ENCODE assay signal across 14 mouse cellular contexts in genomic region chr10:20590100-20590499, GRCm38 (mm10).
DNase-seq lines count a peak whose midpoint lies in the region; ATAC-seq lines count a peak whose summit lies in the region.
"Had no signal": no experiment of that assay in that cellular context is flagged by ENCODE, and none has a peak within 500 bp of the region (broad histone marks: within the 10 kb centered on the region; RNA-seq: fewer than 3 reads in every experiment).

No protein-coding gene starts in this region.

- no peak overlapping the region for H3K4me2 ChIP-seq in embryonic facial prominence, embryonic 14.5 days (ENCODE audit: low read depth, low read length)
- H3K4me2 ChIP-seq in midbrain, embryonic 15.5 days = no peak overlapping the region
- H3K4me2 ChIP-seq: hindbrain, embryonic 15.5 days had no signal

- 0 out of 2 replicates have a peak overlapping the region, but pooled peaks have one; percentile 48 for H3K27ac ChIP-seq in embryonic facial prominence, embryonic 14.5 days (replicated peaks; ENCODE audit: low read depth, low read length)
- H3K27ac ChIP-seq in embryonic facial prominence, embryonic 10.5 days (replicated peaks) = no peak overlapping the region
- H3K27ac ChIP-seq in midbrain, embryonic 15.5 days = no peak overlapping the region
- H3K27ac ChIP-seq: layer of hippocampus, adult 2 months had no signal

- H3K27me3 ChIP-seq in embryonic facial prominence, embryonic 14.5 days (replicated peaks; ENCODE audit: control insufficient read depth, insufficient read depth, low read length) = no peaks in the 10 kb centered on the region
- no peaks in the 10 kb centered on the region for H3K27me3 ChIP-seq in embryonic facial prominence, embryonic 10.5 days (replicated peaks; ENCODE audit: low read depth, poor library complexity, severe bottlenecking)
- no peaks in the 10 kb centered on the region for H3K27me3 ChIP-seq in midbrain, embryonic 15.5 days (replicated peaks)
- H3K27me3 ChIP-seq: hindbrain, embryonic 15.5 days had no signal

- H3K9ac ChIP-seq in embryonic facial prominence, embryonic 14.5 days (ENCODE audit: low read depth, low read length) = no peak overlapping the region
- no peak overlapping the region for H3K9ac ChIP-seq in midbrain, embryonic 15.5 days
- H3K9ac ChIP-seq: hindbrain, embryonic 15.5 days had no signal

- peak; percentile 33; the same call in 1 of the 2 replicates for ATAC-seq in embryonic facial prominence, embryonic 14.5 days (ENCODE audit: low read depth)
- ATAC-seq in midbrain, embryonic 15.5 days (replicated peaks) = no peak

- no peaks in the 10 kb centered on the region for H3K9me3 ChIP-seq in embryonic facial prominence, embryonic 14.5 days (ENCODE audit: control insufficient read depth, low read length)
- H3K9me3 ChIP-seq in embryonic facial prominence, embryonic 10.5 days = no peaks in the 10 kb centered on the region
- H3K9me3 ChIP-seq in midbrain, embryonic 15.5 days = no peaks in the 10 kb centered on the region
- H3K9me3 ChIP-seq: hindbrain, embryonic 15.5 days; megakaryocyte, embryonic 14.5 days had no signal

- peaks cover 6% of the 10 kb centered on the region for H3K4me1 ChIP-seq in embryonic facial prominence, embryonic 14.5 days (ENCODE audit: control insufficient read depth, insufficient read depth, low read length)
- 0 out of 2 replicates have a peak, but pooled peaks cover 2% of the 10 kb centered on the region for H3K4me1 ChIP-seq in embryonic facial prominence, embryonic 10.5 days
- H3K4me1 ChIP-seq in midbrain, embryonic 15.5 days = no peaks in the 10 kb centered on the region
- H3K4me1 ChIP-seq: hindbrain, embryonic 15.5 days had no signal

- 38% methylated on average over 7 of the region's 7 CpGs for WGBS in embryonic facial prominence, embryonic 14.5 days
- WGBS in embryonic facial prominence, embryonic 10.5 days = 70% methylated on average over 7 of the region's 7 CpGs
- WGBS in midbrain, embryonic 15.5 days = 74% methylated on average over 7 of the region's 7 CpGs

- no peaks in the 10 kb centered on the region for H3K36me3 ChIP-seq in embryonic facial prominence, embryonic 14.5 days (ENCODE audit: control insufficient read depth, insufficient read depth, low read length)
- no peaks in the 10 kb centered on the region for H3K36me3 ChIP-seq in embryonic facial prominence, embryonic 10.5 days (replicated peaks)
- H3K36me3 ChIP-seq in midbrain, embryonic 15.5 days (replicated peaks) = no peaks in the 10 kb centered on the region
- H3K36me3 ChIP-seq: hindbrain, embryonic 15.5 days had no signal

- H3K4me3 ChIP-seq in embryonic facial prominence, embryonic 14.5 days (ENCODE audit: low read depth, low read length) = no peak overlapping the region
- H3K4me3 ChIP-seq in embryonic facial prominence, embryonic 10.5 days = no peak overlapping the region
- H3K4me3 ChIP-seq in midbrain, embryonic 15.5 days = no peak overlapping the region
- H3K4me3 ChIP-seq: hindbrain, embryonic 15.5 days; layer of hippocampus, adult 2 months; megakaryocyte, embryonic 14.5 days had no signal

- peak; percentile 55 for DNase-seq in embryonic facial prominence, embryonic 14.5 days (ENCODE audit: low spot score)
- no peak for DNase-seq in embryonic facial prominence, embryonic 10.5 days (ENCODE audit: low spot score)
- peak; percentile 45 for DNase-seq in kidney, adult 9 months
- no peak for DNase-seq in kidney, adult 18-20 months
- DNase-seq in embryo, embryonic 10 days (ENCODE audit: low spot score) = peak; percentile 5
- DNase-seq in lung, postnatal 10 days = peak; percentile 41
- no peak for DNase-seq in thymus, postnatal 36 days
- DNase-seq: cerebellum, adult 8-10 months; right cerebral cortex, postnatal 14 days; thymus, postnatal 4 days had no signal

Comparison
In these comparisons a context has a peak if more than half of its experiments do, and no peak if none do; other contexts are left out.
1. DNase-seq: peak in embryonic facial prominence, embryonic 14.5 days (single experiment), kidney, adult 9 months (single experiment), embryo, embryonic 10 days (single experiment) and lung, postnatal 10 days (single experiment); none in embryonic facial prominence, embryonic 10.5 days (single experiment), kidney, adult 18-20 months (single experiment) and thymus, postnatal 36 days (0 of 2).